Mouse (Mus musculus): ENCODE measurements around the gene Zfp949.

GRCm38 (mm10) chr9:88521961-88522568 lies 25.8 kb upstream of the Zfp949 start:
- no peak for TF ChIP-seq GATA1 (IDR thresholded peaks at IDR 0.05; ENCODE audit: borderline replicate concordance, low read length)
- TF ChIP-seq FLI1 (IDR thresholded peaks at IDR 0.05; ENCODE audit: low read length): no peak

Measured in megakaryocyte, embryonic 14.5 days (primary cell).